Mouse (Mus musculus) intestine, postnatal 0 days (tissue): Measurements from ENCODE around the gene Hus1. TPM values are rescaled to one million over a fixed set of nuclear protein-coding genes. Genes with fewer than 3 reads are reported as not detected.

ENCODE experiments used
- ATAC-seq: fragments of 200-750 bp; cut with Nextera tagmentation; 2 replicates; pipeline ENCODE4 v1.8.0; 2017; ENCODE audit warnings: mild to moderate bottlenecking, moderate TSS enrichment, moderate library complexity
- H3K27ac ChIP-seq: fragments of 300-500 bp; sonication (generic); 2 replicates; pipeline ENCODE4 v1.5.1; 2014; ENCODE audit warnings: mild to moderate bottlenecking, low read depth, low read length, moderate library complexity
- H3K27me3 ChIP-seq: fragments of 300-500 bp; sonication (generic); replicated peaks from 2 replicates; pipeline ENCODE4 v1.6.1; 2014; ENCODE audit warnings: low read length, mixed read lengths; ENCODE audit not compliant: control insufficient read depth, insufficient read depth
- H3K36me3 ChIP-seq: fragments of 300-500 bp; sonication (generic); 2 replicates; pipeline ENCODE4 v1.6.1; 2014; ENCODE audit warnings: mild to moderate bottlenecking, moderate library complexity; ENCODE audit not compliant: control insufficient read depth, insufficient read depth
- H3K4me1 ChIP-seq: fragments of 300-500 bp; sonication (generic); replicated peaks from 2 replicates; pipeline ENCODE4 v1.6.1; 2014; ENCODE audit warnings: antibody characterized with exemption, low read length, mixed read lengths; ENCODE audit not compliant: control insufficient read depth, insufficient read depth
- H3K4me2 ChIP-seq: fragments of 300-500 bp; sonication (generic); replicated peaks from 2 replicates; pipeline ENCODE4 v1.6.1; 2014; ENCODE audit warnings: low read depth, mild to moderate bottlenecking, moderate library complexity
- H3K4me3 ChIP-seq: fragments of 300-500 bp; sonication (generic); 2 replicates; pipeline ENCODE4 v1.5.1; 2014; ENCODE audit warnings: low read depth, low read length
- H3K9ac ChIP-seq: fragments of 300-500 bp; sonication (generic); 2 replicates; pipeline ENCODE4 v1.6.1; 2014; ENCODE audit warnings: mild to moderate bottlenecking, low read depth, low read length
- H3K9me3 ChIP-seq: fragments of 300-500 bp; sonication (generic); 2 replicates; pipeline ENCODE4 v1.6.1; 2016; ENCODE audit warnings: mixed run types; ENCODE audit not compliant: control insufficient read depth
- CTCF ChIP-seq: sonication (generic); IDR thresholded peaks from 2 replicates; pipeline ENCODE4 v1.5.1; 2016; ENCODE audit warnings: low read depth, mild to moderate bottlenecking, control low read depth, antibody characterized with exemption, moderate library complexity
- WGBS: fragments of 180-500 bp; shearing (Covaris S2); extraction: QIAGEN DNeasy Blood & Tissue Kit; methylation state at CpG from one replicate; pipeline ENCODE4 v1.1.7; 2014; 5-methylcytosine and 5-hydroxymethylcytosine counted together
- polyA plus RNA-seq: library from polyadenylated mRNA; unstranded; fragments of >200 nt; fragmentation: Nextera tagmentation; extraction: Ambion mirVana; gene quantifications from 2 replicates; pipeline ENCODE4 v1.2.1, GENCODE M21; 2015

Gene Hus1
- polyA plus RNA-seq, 1 experiment from 2014 or later, result 4.5 TPM

DNA sequence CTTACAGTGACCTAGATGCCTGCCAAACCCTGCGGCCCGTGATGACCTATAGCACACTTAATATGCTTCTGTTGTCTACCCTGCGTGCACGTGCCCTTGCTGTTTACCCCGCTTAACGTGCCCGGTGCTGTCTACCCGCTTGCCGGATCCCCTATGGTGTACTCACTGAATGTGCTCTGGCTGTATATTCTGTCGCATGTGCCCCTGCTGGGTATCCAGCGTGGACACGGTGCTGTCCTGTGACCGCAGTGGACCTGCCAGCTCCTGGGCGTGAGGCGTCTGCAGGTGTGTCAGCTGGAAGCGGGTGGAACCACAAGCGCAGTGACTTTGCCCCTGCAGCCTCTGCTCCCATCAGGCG, 37.7 kb upstream of the Hus1 start, which contains the start of gene Sun3:
TSS of gene Sun3 (minus strand) at position 289 of the 358 bp plus-strand sequence.
- ATAC-seq, result peak; percentile 89
- H3K4me2 ChIP-seq, result peak within 1 kb of the TSS; percentile 91
- peak within 1 kb of the TSS; percentile 48 for H3K4me3 ChIP-seq
- under 1% methylated on average over 18 of the region's 18 CpGs for WGBS
- H3K4me1 ChIP-seq, result 0 out of 2 replicates have a peak, but pooled peaks cover 5% of the 10 kb centered on the region
- no peaks in the 10 kb centered on the region for H3K36me3 ChIP-seq
- H3K9me3 ChIP-seq, result no peaks in the 10 kb centered on the region
- H3K27me3 ChIP-seq, result no peaks in the 10 kb centered on the region
- no peak for TF ChIP-seq CTCF
- H3K9ac ChIP-seq, result peak within 1 kb of the TSS; percentile 37; the same call in 1 of the 2 replicates
- H3K27ac ChIP-seq, result no peak within 1 kb of the TSS; the same call in 1 of the 2 replicates

DNA sequence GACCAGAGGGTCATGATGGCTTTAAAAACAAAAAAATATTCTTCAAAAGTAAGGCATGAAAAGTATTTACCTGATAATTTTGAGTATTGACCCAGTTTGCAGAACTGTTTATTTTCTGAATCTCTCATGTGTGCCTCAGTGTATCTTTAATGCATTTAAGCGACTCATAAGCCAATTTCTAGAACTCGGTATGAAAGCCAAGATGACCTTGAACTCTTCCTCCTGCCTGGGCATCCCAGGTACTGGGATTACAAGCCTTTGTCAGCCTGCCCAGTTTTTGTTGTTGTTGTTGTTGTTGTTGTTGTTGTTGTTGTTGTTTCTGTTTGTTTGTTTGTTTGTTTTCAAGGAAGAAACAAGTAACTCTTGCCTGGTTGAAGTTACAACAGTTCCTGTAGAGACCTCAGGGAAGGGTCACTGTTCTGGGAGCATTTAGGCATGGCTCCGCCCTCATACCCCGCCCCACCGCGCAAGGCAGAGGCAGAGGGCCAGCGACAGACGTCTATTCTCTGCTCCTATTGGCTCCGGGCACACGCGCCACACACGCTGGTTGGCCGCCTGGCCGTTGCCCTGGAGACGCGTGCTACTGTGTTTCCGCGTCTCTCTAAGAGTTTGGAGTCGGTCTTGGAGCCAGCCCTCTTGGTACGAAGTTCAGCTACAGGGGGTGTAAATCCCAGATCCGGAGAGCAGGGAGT, 37.2 kb upstream of the Hus1 start, which contains the start of gene Gm11992:
TSS of gene Gm11992 (plus strand) at position 584 of the 692 bp plus-strand sequence.
- Histone ChIP-seq H3K27ac (no peak within 1 kb of the TSS; the same call in 1 of the 2 replicates), H3K4me1 (0 out of 2 replicates have a peak, but pooled peaks cover 5% of the 10 kb centered on the region), H3K9me3 (no peaks in the 10 kb centered on the region), H3K4me2 (peak within 1 kb of the TSS; percentile 91), H3K36me3 (no peaks in the 10 kb centered on the region), H3K27me3 (no peaks in the 10 kb centered on the region), H3K9ac (peak within 1 kb of the TSS; percentile 37; the same call in 1 of the 2 replicates), H3K4me3 (peak within 1 kb of the TSS; percentile 48)
- TF ChIP-seq CTCF, result no peak
- peak; percentile 98 for ATAC-seq
- WGBS, result 3% methylated on average over 21 of the region's 21 CpGs

GRCm38 (mm10) chr11:9047044-9047443, 36.1 kb upstream of the Hus1 start:
- ATAC-seq, result peak; percentile 32
- Histone ChIP-seq H3K27me3 (no peaks in the 10 kb centered on the region), H3K4me3 (no peak overlapping the region), H3K27ac (no peak overlapping the region), H3K4me2 (no peak overlapping the region), H3K9me3 (no peaks in the 10 kb centered on the region), H3K9ac (no peak overlapping the region), H3K4me1 (0 out of 2 replicates have a peak, but pooled peaks cover 5% of the 10 kb centered on the region), H3K36me3 (no peaks in the 10 kb centered on the region)
- TF ChIP-seq CTCF, result no peak
- WGBS, result 58% methylated on average over 5 of the region's 5 CpGs

DNA sequence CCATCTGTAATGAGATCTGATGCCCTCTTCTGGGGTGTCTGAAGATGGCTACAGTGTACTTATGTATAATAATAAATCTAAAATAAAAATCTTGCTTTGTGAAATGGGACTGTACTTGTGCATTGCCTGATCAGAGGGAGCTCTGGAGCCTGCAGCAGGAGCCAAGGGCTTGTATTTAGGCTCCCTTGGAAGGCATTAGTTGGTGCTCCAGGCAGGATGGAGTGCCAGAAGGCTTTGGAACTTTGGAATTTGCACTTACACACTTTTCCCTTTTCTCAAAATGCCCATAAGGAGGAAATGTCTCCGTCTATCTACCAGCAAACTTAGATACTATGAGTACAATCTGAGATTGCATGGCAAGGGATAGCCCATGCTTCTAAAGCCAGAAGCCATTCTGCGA, 35.6 kb upstream of the Hus1 start:
- 87% methylated on average over 2 of the region's 2 CpGs for WGBS
- Histone ChIP-seq H3K27me3 (no peaks in the 10 kb centered on the region), H3K9ac (no peak overlapping the region), H3K27ac (no peak overlapping the region), H3K4me3 (no peak overlapping the region), H3K4me2 (no peak overlapping the region), H3K9me3 (no peaks in the 10 kb centered on the region), H3K4me1 (0 out of 2 replicates have a peak, but pooled peaks cover 5% of the 10 kb centered on the region), H3K36me3 (no peaks in the 10 kb centered on the region)
- no peak for ATAC-seq
- TF ChIP-seq CTCF, result no peak

DNA sequence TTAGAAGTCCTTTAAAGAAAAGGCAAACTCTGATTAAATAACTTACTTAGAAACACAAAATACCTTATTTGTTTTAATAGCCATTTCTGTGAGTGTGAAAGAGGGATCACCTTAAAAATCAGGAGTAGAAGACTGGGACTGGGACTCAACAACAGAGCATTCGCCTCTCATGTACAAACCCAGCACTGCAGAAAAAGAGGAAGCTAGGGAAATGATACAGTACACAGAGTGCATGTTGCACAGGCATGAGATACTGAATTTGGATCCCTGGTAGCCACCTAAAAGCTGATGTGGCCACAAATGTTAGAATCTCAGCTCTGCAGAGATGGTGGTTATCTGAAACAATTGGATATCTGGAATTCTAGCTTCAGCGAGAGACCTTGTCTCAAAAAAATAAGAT, 20.5 kb upstream of the Hus1 start:
- Histone ChIP-seq H3K27me3 (no peaks in the 10 kb centered on the region), H3K36me3 (no peaks in the 10 kb centered on the region), H3K4me1 (no peaks in the 10 kb centered on the region), H3K27ac (no peak overlapping the region), H3K4me3 (no peak overlapping the region), H3K4me2 (no peak overlapping the region), H3K9me3 (no peaks in the 10 kb centered on the region), H3K9ac (no peak overlapping the region)
- no peak for ATAC-seq
- TF ChIP-seq CTCF, result no peak
- 85% methylated on average over 2 of the region's 2 CpGs for WGBS

DNA sequence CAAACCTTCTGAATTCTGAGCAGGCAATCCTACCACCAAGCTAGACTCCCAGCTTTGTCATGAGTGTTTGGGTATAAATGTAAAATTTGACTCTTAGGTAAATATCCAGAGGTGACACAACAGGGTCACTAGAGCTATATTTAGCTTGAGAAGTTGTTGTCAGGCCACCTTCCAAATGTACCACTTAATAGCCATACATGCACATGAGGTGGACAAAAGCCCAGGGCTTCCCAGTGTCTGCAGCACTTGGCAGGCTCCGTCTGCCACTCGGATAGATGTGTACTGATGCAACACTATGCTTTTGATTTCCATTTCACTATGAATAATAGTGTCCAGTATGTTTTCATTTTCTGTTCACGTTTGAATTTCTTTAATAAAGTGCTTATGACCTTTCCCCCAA, 14.2 kb upstream of the Hus1 start:
- WGBS, result 82% methylated on average over 3 of the region's 3 CpGs
- Histone ChIP-seq H3K4me1 (no peaks in the 10 kb centered on the region), H3K9ac (no peak overlapping the region), H3K4me3 (no peak overlapping the region), H3K36me3 (no peaks in the 10 kb centered on the region), H3K27ac (no peak overlapping the region), H3K27me3 (no peaks in the 10 kb centered on the region; the same call in 1 of the 2 replicates), H3K4me2 (no peak overlapping the region), H3K9me3 (no peaks in the 10 kb centered on the region)
- ATAC-seq, result no peak
- TF ChIP-seq CTCF, result no peak
